ENCODE assay signal across 8 mouse cellular contexts in the genomic region with DNA sequence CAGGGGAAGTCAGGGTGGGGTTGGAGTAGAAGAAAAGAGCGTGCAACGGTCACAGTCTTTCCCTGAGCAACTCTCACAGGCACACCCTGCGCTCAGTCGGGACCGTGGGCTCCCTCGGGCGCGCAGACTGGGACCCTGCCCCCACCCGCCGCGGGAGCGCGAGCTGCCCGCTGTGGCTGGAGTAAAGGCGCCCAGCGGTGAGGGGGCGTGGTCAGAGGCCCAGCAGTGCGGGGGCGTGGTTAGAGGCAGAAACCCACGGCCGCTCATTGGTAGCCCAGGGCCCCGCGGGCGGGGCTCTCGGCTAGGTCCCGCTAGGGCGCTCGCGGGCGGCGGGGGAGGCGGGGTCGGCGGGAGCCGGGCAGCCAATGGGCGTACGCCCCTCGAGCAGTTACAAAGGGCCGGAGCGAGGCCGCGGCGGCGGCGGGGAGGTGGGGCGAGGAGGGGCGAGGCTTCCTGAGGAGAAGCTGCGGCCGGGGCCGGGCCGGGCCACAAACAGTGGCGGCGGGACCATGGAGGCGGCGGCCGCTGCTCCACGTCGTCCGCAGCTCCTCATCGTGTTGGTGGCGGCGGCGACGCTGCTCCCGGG. TPM values are rescaled to one million over a fixed set of nuclear protein-coding genes. Genes with fewer than 3 reads are reported as not detected.
DNase-seq lines count a peak whose midpoint lies in the region; ATAC-seq lines count a peak whose summit lies in the region.

Gene Tgfbr1, plus strand, starts transcription at position 420 of the 586 bp plus-strand sequence.

- peak within 1 kb of the TSS; percentile 79 for H3K4me3 ChIP-seq in hindbrain, embryonic 14.5 days (replicated peaks; ENCODE audit: low read length)

- no peaks in the 10 kb centered on the region for H3K36me3 ChIP-seq in hindbrain, embryonic 14.5 days (replicated peaks; ENCODE audit: control insufficient read depth, insufficient read depth)

- peak within 1 kb of the TSS; percentile 84 for H3K4me2 ChIP-seq in hindbrain, embryonic 14.5 days (replicated peaks)

- no peaks in the 10 kb centered on the region for H3K27me3 ChIP-seq in hindbrain, embryonic 14.5 days (ENCODE audit: control insufficient read depth, insufficient read depth, low read length)

- ATAC-seq in hindbrain, embryonic 14.5 days (ENCODE audit: low FRiP score), result peak; percentile 99

- H3K9ac ChIP-seq in hindbrain, embryonic 14.5 days, result peak within 1 kb of the TSS; percentile 87

- no peaks in the 10 kb centered on the region for H3K9me3 ChIP-seq in hindbrain, embryonic 14.5 days (ENCODE audit: control insufficient read depth, low read length)

- peak within 1 kb of the TSS; percentile 86 for H3K27ac ChIP-seq in hindbrain, embryonic 14.5 days

- peaks cover 13% of the 10 kb centered on the region for H3K4me1 ChIP-seq in hindbrain, embryonic 14.5 days (replicated peaks; ENCODE audit: control insufficient read depth, insufficient read depth, low read length)

- DNase-seq in R1 (ENCODE audit: low read depth, low spot score), result peak; percentile 95
- peak; percentile 89 to 94 for DNase-seq in cerebellum, postnatal 25 days
- peak; percentile 84 to 93 for DNase-seq in frontal cortex, postnatal 25 days (ENCODE audit: low spot score in 2 of 2)
- peak; percentile 93 for DNase-seq in hindbrain, embryonic 14.5 days (ENCODE audit: low spot score)
- peak; percentile 95 to 96 for DNase-seq in layer of hippocampus, postnatal 36 days
- DNase-seq in lung, postnatal 36 days, result peak; percentile 99
- peak; percentile 99 for DNase-seq in retina, postnatal 1 day
- peak; percentile 97 to 99 for DNase-seq in urinary bladder, adult 18-20 months (ENCODE audit: low spot score in 2 of 2)

- WGBS in hindbrain, embryonic 14.5 days, result under 1% methylated on average over 58 of the region's 65 CpGs

RNA-seq across cellular contexts. Expression of gene Tgfbr1, which starts in this region (rescaled TPM):
- polyA plus RNA-seq in hindbrain, embryonic 14.5 days (2014; fragmentation: Nextera tagmentation; extraction: Ambion mirVana), result 40.1 and 41.4 TPM in 2 replicates
- 10 to 100 TPM; 25.3 to 25.9 TPM for total RNA-seq in layer of hippocampus, postnatal 36 days (2021)

Comparison
In these comparisons a context has a peak if more than half of its experiments do, and no peak if none do; other contexts are left out.
1. Peak in every context shown above with its lines: DNase-seq, ATAC-seq, H3K4me3 ChIP-seq and H3K27ac ChIP-seq.